Mouse (Mus musculus) naive thymus-derived CD4-positive, alpha-beta T cell, adult 5 months (primary cell): ENCODE measurements around the gene Ssb. TPM values are rescaled to one million over a fixed set of nuclear protein-coding genes. Genes with fewer than 3 reads are reported as not detected.

Source experiments
- polyA plus RNA-seq: library from polyadenylated mRNA; unstranded; fragments of 100-300 nt; shearing (Covaris generic); gene quantifications from one replicate; pipeline ENCODE4 v1.2.1, GENCODE M21; 2017

Gene Ssb
- polyA plus RNA-seq, result 303 TPM

DNA sequence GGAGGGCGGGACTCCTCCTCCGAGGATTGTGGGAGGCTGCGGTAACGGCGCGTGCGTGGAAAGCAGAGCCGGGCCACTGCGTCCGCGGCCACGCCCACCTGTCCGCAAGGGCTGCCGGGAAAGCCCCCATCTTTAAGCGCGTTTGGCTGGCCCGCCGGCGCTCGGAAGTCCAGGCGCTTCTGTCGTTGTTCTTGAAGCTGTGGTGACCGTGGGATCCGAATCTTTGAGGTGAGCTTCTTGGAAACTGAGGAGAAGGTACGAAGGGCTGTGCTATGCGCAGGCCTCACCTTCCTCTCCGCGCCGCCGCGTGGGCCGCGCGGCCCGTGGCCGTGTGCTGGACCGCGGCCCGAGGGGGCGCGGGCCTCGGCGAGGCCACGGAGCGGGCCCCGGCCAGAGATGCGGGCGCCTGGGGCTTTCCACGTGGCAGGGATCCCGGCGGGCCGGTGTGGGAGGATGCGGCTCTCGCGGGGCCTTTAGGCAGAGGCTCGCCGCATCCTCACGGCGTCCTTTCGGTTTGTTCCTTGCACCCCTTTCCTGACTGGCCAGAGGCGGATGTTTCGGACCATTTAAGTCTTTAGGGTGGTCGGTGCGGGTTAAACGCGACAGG lies at the start of gene Ssb:
Ssb (plus strand) TSS at position 78 of the 607 bp plus-strand sequence.

DNA sequence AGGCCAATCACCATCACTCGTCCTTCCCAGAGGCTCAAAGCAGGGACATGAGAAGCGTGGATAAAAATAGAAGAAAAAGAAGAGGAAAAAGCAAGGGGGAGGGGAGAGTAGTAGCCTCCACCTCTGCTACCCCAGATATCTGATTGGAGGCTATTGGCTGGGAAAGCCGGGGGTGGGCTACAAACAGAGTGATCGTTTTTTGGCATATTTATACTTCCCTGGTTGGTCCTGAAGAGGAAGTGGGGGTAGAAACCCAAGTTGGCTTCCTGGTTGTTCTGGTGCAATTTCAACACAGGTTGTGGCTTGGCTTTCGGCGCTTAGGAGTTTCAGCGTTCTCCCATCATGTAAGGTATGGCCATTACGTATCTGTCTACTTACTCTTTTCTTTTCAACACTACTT lies 39.7 kb upstream of the Ssb start, which contains the start of gene Klhl23:
Klhl23 (plus strand) TSS at position 234 of the 400 bp plus-strand sequence.

DNA sequence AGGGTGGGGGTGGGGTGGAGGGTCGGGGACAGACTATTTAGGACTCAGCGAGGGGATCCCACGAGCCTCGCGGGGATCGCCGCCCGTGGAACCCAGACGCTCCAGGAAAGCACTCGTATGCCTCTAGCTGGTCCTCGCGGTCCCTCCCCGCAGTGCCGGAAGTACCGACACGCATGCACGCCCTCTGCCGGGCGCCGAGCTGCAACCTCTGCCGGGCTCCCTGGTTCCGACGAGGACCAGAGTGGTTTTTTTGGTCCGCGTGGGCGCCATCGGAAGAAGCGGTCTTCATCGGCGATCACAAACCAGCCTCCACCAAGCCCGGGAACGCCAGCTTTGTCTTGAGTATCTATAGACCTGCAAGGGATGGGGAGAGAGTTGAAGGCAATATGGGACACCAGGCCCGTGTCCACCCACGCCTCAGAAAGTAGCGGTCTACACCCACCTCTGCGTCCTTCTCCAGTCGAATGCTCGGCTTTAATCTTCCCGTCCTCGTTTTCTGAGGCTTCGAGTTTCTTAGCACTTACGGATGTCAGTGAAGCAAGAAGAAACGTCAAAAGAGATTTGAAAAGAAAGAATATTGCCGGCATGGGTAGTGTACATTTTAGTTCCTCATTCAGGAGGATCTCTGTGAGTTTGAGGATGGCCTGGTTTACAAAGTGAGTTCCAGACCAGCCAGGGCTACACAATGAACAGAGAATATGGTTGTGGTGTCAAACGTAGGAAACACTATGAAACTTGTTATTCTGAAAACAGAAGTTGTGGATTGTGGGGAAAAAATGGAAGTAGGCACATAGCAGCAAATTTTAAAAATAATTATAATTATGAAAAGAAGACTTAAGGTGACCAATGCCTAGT lies 24.3 kb downstream of the Ssb start, which contains the start of gene Mettl5:
Mettl5 (minus strand) TSS at position 165 of the 855 bp plus-strand sequence.

DNA sequence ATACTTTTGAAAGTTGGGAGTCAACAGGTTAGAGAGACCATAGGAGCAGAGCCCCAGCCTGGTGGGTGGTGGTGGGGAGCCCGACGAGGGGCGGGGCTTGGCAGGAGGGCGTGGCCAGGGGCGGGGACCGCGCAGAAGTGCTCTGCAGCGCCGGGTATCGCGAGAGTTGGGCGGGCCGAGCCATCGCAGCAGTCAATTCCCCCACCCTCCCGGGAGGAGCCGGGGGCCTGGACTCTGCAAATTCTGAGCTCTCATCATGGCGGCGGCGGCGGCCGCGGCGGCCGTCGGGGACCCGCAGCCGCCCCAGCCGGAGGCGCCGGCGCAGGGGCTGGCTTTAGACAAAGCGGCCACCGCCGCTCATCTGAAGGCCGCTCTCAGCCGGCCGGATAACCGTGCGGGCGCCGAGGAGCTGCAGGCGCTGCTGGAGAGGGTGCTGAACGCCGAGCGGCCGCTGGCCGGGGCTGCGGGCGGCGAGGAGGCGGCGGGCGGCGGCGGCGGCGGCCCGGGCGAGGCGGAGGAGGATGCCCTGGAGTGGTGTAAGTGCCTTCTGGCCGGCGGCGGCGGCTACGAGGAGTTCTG lies 35.8 kb downstream of the Ssb start, which contains the start of gene Ubr3:
Ubr3 (plus strand) TSS at position 208 of the 579 bp plus-strand sequence.

Other genes starting within 250 kb of the Ssb start
- not detected for gene Bbs5, start 214.4 kb upstream of the Ssb start, polyA plus RNA-seq
- not detected for gene Klhl41, start 191.4 kb upstream of the Ssb start, polyA plus RNA-seq
- gene Fastkd1, start 148.0 kb upstream of the Ssb start, polyA plus RNA-seq, result 10.2 TPM
- gene Ppig, start 139.0 kb upstream of the Ssb start, polyA plus RNA-seq, result 207 TPM
- 1.1 TPM for gene Ccdc173, start 72.0 kb upstream of the Ssb start, polyA plus RNA-seq
- gene Phospho2, start 71.9 kb upstream of the Ssb start, polyA plus RNA-seq, result 32.0 TPM
- gene Klhl23, start 39.6 kb upstream of the Ssb start, polyA plus RNA-seq, result not detected
- 21.3 TPM for gene Mettl5, start 24.1 kb downstream of the Ssb start, polyA plus RNA-seq
- 36.3 TPM for gene Ubr3, start 35.7 kb downstream of the Ssb start, polyA plus RNA-seq
- gene Myo3b, start 177.6 kb downstream of the Ssb start, polyA plus RNA-seq, result 0.20 TPM